Mouse (Mus musculus): ENCODE data around the gene Paip2b. TPM values are rescaled to one million over a fixed set of nuclear protein-coding genes. Genes with fewer than 3 reads are reported as not detected.

Gene Paip2b
- 48.9 and 57.8 TPM in 2 replicates for total RNA-seq (2012; rRNA removed)

DNA sequence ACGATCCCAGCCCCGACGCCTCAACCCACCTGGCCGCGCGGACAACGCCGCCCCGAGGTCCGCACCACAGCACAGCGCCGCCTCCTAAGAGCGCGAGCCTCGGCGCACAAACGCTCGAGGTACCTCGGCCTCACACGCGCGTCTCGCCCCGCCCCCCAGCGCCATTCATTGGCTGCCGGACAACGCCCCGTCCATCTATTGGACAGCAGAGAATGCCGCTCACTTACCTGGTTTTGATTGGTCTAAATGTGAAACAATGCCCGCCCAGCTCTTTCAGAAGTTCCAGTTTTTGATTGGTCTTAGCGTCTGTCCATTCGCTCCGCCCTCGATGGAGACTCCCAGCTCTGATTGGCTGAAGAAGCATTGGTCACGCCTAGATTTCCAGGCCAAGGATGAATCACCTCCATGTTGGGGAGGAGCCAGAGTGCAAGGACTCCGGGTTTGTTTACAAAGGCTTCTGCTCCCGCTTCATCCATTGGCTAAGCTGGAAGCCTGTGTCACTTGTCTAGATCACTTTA lies at the start of gene Paip2b:
Gene Paip2b (minus strand): TSS at position 136 of the 518 bp plus-strand sequence.
- Histone ChIP-seq H3K36me3 (ENCODE audit: control insufficient read depth, insufficient read depth, low read length, poor library complexity, severe bottlenecking) (no peaks in the 10 kb centered on the region; the same call in 1 of the 2 replicates), H3K9ac (ENCODE audit: insufficient read depth, low read depth, low read length, poor library complexity, severe bottlenecking) (peak within 1 kb of the TSS; percentile 92), H3K27ac (ENCODE audit: insufficient read depth, low read depth, low read length, poor library complexity, severe bottlenecking) (no peak within 1 kb of the TSS; the same call in 1 of the 2 replicates), H3K9me3 (ENCODE audit: control insufficient read depth, insufficient read depth, low read depth, low read length) (no peaks in the 10 kb centered on the region), H3K4me3 (ENCODE audit: insufficient read depth in 1 of 2, low read depth in 1 of 2, low read length in 2 of 2, poor library complexity in 1 of 2, severe bottlenecking in 1 of 2) (peak within 1 kb of the TSS; percentile 81 to 83), H3K4me1 (ENCODE audit: control insufficient read depth in 2 of 2, insufficient read depth in 2 of 2, low read length in 2 of 2, poor library complexity in 1 of 2) (peaks cover 3 to 8% of the 10 kb centered on the region in 2 experiments; a peak in 2 of 4 replicates)
- DNase-seq (ENCODE audit: low read depth, low spot score): peak; percentile 100
- in situ Hi-C loops (cut with MboI; ENCODE audit: low sequenced_read_pairs in 2 of 2, unreplicated experiment in 2 of 2): no loop called here
- peak; percentile 65; the same call in 1 of the 2 replicates for TF ChIP-seq HCFC1 (IDR thresholded peaks at IDR 0.05; ENCODE audit: borderline replicate concordance, insufficient read depth, low read length)
- peak; percentile 96 for TF ChIP-seq CHD2 (IDR thresholded peaks at IDR 0.05; ENCODE audit: low read depth, low read length)
- no peak for TF ChIP-seq ZC3H11A (IDR thresholded peaks at IDR 0.05; ENCODE audit: borderline replicate concordance, low read depth, low read length)

DNA sequence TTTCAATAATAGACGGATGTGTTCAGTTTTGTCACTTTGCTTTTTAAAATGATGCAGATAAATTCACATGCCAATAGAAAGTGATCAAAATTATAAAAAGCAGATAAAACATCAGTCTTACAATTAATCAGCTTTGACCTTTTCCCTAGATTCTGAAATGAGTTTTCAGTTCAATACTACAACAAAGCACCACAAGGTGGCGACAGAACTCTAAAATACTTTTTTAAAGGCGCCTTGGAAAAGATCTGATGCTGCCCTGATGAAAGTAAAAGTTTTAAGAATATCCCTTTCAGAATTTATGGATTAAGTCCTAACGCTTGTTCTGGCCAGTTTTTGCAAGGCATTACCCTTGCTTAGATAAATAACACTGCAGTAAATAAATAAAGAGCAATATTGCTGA lies 48.3 kb upstream of the Paip2b start:
- peak overlapping the region in 1 of 2 experiments; percentile 49; a peak in 3 of 4 replicates for H3K4me3 ChIP-seq (ENCODE audit: insufficient read depth in 1 of 2, low read depth in 1 of 2, low read length in 2 of 2, poor library complexity in 1 of 2, severe bottlenecking in 1 of 2)
- H3K9me3 ChIP-seq (ENCODE audit: control insufficient read depth, insufficient read depth, low read depth, low read length): no peaks in the 10 kb centered on the region
- peak; percentile 63 for DNase-seq (ENCODE audit: low read depth, low spot score)
- no peaks in the 10 kb centered on the region for H3K36me3 ChIP-seq (ENCODE audit: control insufficient read depth, insufficient read depth, low read length, poor library complexity, severe bottlenecking)
- TF ChIP-seq CHD2 (IDR thresholded peaks at IDR 0.05; ENCODE audit: low read depth, low read length) (no peak), ZC3H11A (IDR thresholded peaks at IDR 0.05; ENCODE audit: borderline replicate concordance, low read depth, low read length) (peak; percentile 85)
- no peak overlapping the region for H3K27ac ChIP-seq (ENCODE audit: insufficient read depth, low read depth, low read length, poor library complexity, severe bottlenecking)
- no peak overlapping the region for H3K9ac ChIP-seq (ENCODE audit: insufficient read depth, low read depth, low read length, poor library complexity, severe bottlenecking)
- H3K4me1 ChIP-seq (ENCODE audit: control insufficient read depth in 2 of 2, insufficient read depth in 2 of 2, low read length in 2 of 2, poor library complexity in 1 of 2): peaks cover 2 to 7% of the 10 kb centered on the region in 2 experiments; a peak in 2 of 4 replicates
- in situ Hi-C loops (cut with MboI; ENCODE audit: low sequenced_read_pairs in 2 of 2, unreplicated experiment in 2 of 2): loop anchor here in 1 of 2 experiments (5.0 kb wide), 1 partner anchor 37 kb away; no protein-coding TSS in a partner anchor

DNA sequence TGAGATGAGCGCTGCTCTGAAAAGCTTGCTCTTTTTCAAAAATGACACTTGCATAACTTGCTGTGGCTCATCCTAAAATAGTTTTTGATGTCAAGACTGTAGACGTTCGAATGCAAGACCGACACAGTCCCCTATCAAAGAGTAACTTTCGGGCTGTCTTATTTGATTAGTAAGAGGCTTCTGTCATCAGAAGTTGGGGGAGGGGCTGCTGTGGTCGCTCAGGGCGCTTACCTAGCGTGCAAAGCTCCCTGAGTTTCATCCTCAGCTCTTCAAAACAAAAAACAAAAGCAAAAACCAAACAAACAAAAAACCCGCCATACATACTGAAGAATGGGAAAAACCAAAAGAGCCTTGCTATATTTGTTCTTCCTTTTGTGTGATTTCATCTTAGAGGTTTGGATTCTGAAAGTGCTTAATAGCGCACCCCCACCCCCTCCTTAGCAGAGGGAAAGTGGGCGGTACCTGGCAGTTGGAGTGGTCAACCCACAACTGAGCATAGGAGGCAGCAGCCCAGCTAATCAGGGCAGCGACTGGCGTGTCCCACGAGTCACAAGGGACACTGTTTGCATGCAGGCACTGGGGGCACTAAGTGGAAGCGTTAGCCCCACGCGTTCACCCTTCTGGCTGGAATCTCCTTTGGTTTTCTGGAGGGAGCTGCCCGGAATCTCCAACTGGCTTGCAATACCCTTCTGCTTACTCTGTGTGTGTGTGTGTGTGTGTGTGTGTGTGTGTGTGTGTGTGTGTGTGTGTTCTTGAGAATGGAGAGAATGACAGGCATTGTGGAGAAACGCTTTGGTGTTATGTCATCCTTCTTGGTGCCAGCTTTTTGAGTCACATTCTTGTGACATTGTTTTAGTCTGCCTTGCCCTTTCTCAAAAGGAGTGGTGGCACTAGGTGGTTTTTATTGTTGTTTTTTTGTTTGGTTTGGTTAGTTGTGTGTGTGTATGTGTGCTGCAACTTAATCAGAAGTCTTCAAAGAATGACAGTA lies 36.4 kb upstream of the Paip2b start:
- no peak for TF ChIP-seq CHD2 (IDR thresholded peaks at IDR 0.05; ENCODE audit: low read depth, low read length)
- TF ChIP-seq HCFC1 (IDR thresholded peaks at IDR 0.05; ENCODE audit: borderline replicate concordance, insufficient read depth, low read length): no peak
- TF ChIP-seq ZC3H11A (IDR thresholded peaks at IDR 0.05; ENCODE audit: borderline replicate concordance, low read depth, low read length): no peak
- H3K4me3 ChIP-seq (ENCODE audit: insufficient read depth in 1 of 2, low read depth in 1 of 2, low read length in 2 of 2, poor library complexity in 1 of 2, severe bottlenecking in 1 of 2): peak overlapping the region; percentile 78 to 95
- in situ Hi-C loops (cut with MboI; ENCODE audit: low sequenced_read_pairs in 2 of 2, unreplicated experiment in 2 of 2): no loop called here
- DNase-seq (ENCODE audit: low read depth, low spot score): no peak
- H3K27ac ChIP-seq (ENCODE audit: insufficient read depth, low read depth, low read length, poor library complexity, severe bottlenecking): no peak overlapping the region
- peak overlapping the region; percentile 68; the same call in 1 of the 2 replicates for H3K9ac ChIP-seq (ENCODE audit: insufficient read depth, low read depth, low read length, poor library complexity, severe bottlenecking)
- peaks cover 2 to 3% of the 10 kb centered on the region in 2 experiments; a peak in 2 of 4 replicates for H3K4me1 ChIP-seq (ENCODE audit: control insufficient read depth in 2 of 2, insufficient read depth in 2 of 2, low read length in 2 of 2, poor library complexity in 1 of 2)
- no peaks in the 10 kb centered on the region for H3K36me3 ChIP-seq (ENCODE audit: control insufficient read depth, insufficient read depth, low read length, poor library complexity, severe bottlenecking)
- no peaks in the 10 kb centered on the region for H3K9me3 ChIP-seq (ENCODE audit: control insufficient read depth, insufficient read depth, low read depth, low read length)

DNA sequence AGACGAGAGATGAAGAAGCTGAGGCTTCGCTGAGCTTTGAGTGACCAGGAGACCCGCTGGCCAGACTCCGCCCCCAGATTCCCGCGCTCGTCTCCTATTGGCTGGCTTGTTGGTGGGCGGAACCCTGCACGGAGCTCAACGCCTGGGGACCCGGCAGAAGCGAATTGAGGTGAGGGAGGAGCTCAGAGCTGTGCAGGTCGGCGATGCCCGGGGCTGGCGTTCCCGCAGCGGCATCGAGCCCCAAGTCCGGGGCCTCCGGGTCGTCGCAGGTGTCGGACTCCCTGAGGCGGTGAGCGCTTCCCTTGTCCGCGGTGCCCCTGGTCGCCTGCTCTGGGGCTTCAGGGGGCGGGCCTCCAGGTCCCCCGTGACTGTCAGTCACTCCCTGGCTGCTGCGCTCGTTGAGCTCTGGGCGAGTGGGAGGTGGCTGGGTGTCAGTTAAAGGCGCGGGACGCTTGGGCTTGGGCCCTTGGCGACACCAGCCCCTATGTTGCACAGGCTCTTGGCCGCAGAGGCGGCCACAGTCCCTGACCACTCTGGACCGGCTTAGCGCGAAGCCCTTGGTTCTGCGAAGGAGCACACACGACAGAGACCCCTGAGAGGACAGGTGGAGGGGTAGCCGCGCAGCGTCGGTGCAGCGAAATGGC lies 35.5 kb upstream of the Paip2b start, which contains the start of gene Zfp638:
Gene Zfp638 (plus strand): TSS at position 156 of the 644 bp plus-strand sequence.
- DNase-seq (ENCODE audit: low read depth, low spot score): peak; percentile 89
- TF ChIP-seq CHD2 (IDR thresholded peaks at IDR 0.05; ENCODE audit: low read depth, low read length) (0 out of 2 replicates have a peak, but pooled peaks have one; percentile 51), HCFC1 (IDR thresholded peaks at IDR 0.05; ENCODE audit: borderline replicate concordance, insufficient read depth, low read length) (no peak)
- Histone ChIP-seq H3K4me1 (ENCODE audit: control insufficient read depth in 2 of 2, insufficient read depth in 2 of 2, low read length in 2 of 2, poor library complexity in 1 of 2) (peaks cover 2 to 3% of the 10 kb centered on the region in 2 experiments; a peak in 2 of 4 replicates), H3K9ac (ENCODE audit: insufficient read depth, low read depth, low read length, poor library complexity, severe bottlenecking) (peak within 1 kb of the TSS; percentile 68), H3K9me3 (ENCODE audit: control insufficient read depth, insufficient read depth, low read depth, low read length) (no peaks in the 10 kb centered on the region), H3K27ac (ENCODE audit: insufficient read depth, low read depth, low read length, poor library complexity, severe bottlenecking) (no peak within 1 kb of the TSS), H3K36me3 (ENCODE audit: control insufficient read depth, insufficient read depth, low read length, poor library complexity, severe bottlenecking) (no peaks in the 10 kb centered on the region), H3K4me3 (ENCODE audit: insufficient read depth in 1 of 2, low read depth in 1 of 2, low read length in 2 of 2, poor library complexity in 1 of 2, severe bottlenecking in 1 of 2) (peak within 1 kb of the TSS; percentile 78 to 95)
- in situ Hi-C loops (cut with MboI; ENCODE audit: low sequenced_read_pairs in 2 of 2, unreplicated experiment in 2 of 2): no loop called here

Measured in ES-E14 (cell line).